Mouse (Mus musculus): ENCODE measurements around the gene Rpl32. TPM values are rescaled to one million over a fixed set of nuclear protein-coding genes. Genes with fewer than 3 reads are reported as not detected.

Gene Rpl32
- polyA plus RNA-seq, 1 experiment, result 463 TPM

- TF ChIP-seq CTCF (IDR thresholded peaks at IDR 0.05; ENCODE audit: extremely low read depth, insufficient read depth, insufficient read length, insufficient replicate concordance) (no peak), POLR2A (IDR thresholded peaks at IDR 0.05; ENCODE audit: low read depth, low read length) (no peak)
- H3K36me3 ChIP-seq (ENCODE audit: control insufficient read depth, insufficient read depth, low read length), result no peaks in the 10 kb centered on the region
- H3K27ac ChIP-seq (ENCODE audit: insufficient read depth, low read length), result no peak overlapping the region
- no peaks in the 10 kb centered on the region; the same call in 1 of the 2 replicates for H3K4me1 ChIP-seq (ENCODE audit: control insufficient read depth, insufficient read depth, insufficient read length)
- H3K4me3 ChIP-seq (ENCODE audit: extremely low read depth, insufficient read depth, insufficient read length), result no peak overlapping the region
- H3K27me3 ChIP-seq (ENCODE audit: control insufficient read depth, insufficient read depth, low read length), result no peaks in the 10 kb centered on the region
- DNase-seq (ENCODE audit: low read depth in 1 of 2, low spot score in 2 of 2), result no peak
- WGBS, result 67% methylated on average over 9 of the region's 9 CpGs
Observed at GRCm38 (mm10) chr6:115776363-115776762, 32.2 kb downstream of the Rpl32 start.

GRCm38 (mm10) chr6:115775838-115776237 lies 32.7 kb downstream of the Rpl32 start:
- DNase-seq (ENCODE audit: low read depth in 1 of 2, low spot score in 2 of 2), result no peak
- Histone ChIP-seq H3K27me3 (ENCODE audit: control insufficient read depth, insufficient read depth, low read length) (no peaks in the 10 kb centered on the region), H3K27ac (ENCODE audit: insufficient read depth, low read length) (no peak overlapping the region), H3K4me3 (ENCODE audit: extremely low read depth, insufficient read depth, insufficient read length) (no peak overlapping the region), H3K36me3 (ENCODE audit: control insufficient read depth, insufficient read depth, low read length) (no peaks in the 10 kb centered on the region), H3K4me1 (ENCODE audit: control insufficient read depth, insufficient read depth, insufficient read length) (no peaks in the 10 kb centered on the region; the same call in 1 of the 2 replicates)
- 68% methylated on average over 3 of the region's 3 CpGs for WGBS
- no peak for TF ChIP-seq CTCF (IDR thresholded peaks at IDR 0.05; ENCODE audit: extremely low read depth, insufficient read depth, insufficient read length, insufficient replicate concordance)
- no peak for TF ChIP-seq POLR2A (IDR thresholded peaks at IDR 0.05; ENCODE audit: low read depth, low read length)

DNA sequence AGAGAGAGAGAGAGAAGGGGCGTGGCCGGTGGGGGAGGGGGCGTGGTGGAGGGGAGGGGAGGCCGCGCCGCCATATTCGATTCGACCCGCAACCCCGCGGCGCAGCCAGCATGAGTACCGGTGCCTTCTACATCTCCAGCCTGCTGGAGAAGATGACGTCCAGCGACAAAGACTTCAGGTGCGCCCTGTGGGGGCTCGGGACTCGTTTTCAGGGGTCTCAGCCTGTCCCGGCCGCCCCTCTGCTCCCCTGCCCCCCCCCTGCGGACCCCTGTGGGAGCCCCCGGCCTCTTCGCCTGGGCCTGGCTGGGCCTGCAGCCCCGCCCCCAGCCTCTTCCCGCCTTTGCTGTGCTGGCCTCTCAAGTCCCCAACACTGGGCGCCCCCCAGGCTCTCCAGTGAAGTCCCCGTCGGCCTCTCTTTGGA lies 34.0 kb downstream of the Rpl32 start, which contains the start of gene Cand2:
Gene Cand2, plus strand, starts transcription at position 38 of the 421 bp plus-strand sequence.
- no peak within 1 kb of the TSS for H3K27ac ChIP-seq (ENCODE audit: insufficient read depth, low read length)
- no peaks in the 10 kb centered on the region; the same call in 1 of the 2 replicates for H3K4me1 ChIP-seq (ENCODE audit: control insufficient read depth, insufficient read depth, insufficient read length)
- peak; percentile 23 to 29 for DNase-seq (ENCODE audit: low read depth in 1 of 2, low spot score in 2 of 2)
- 2% methylated on average over 18 of the region's 28 CpGs for WGBS
- no peaks in the 10 kb centered on the region for H3K27me3 ChIP-seq (ENCODE audit: control insufficient read depth, insufficient read depth, low read length)
- no peaks in the 10 kb centered on the region for H3K36me3 ChIP-seq (ENCODE audit: control insufficient read depth, insufficient read depth, low read length)
- TF ChIP-seq CTCF (IDR thresholded peaks at IDR 0.05; ENCODE audit: extremely low read depth, insufficient read depth, insufficient read length, insufficient replicate concordance) (no peak), POLR2A (IDR thresholded peaks at IDR 0.05; ENCODE audit: low read depth, low read length) (no peak)
- H3K4me3 ChIP-seq (ENCODE audit: extremely low read depth, insufficient read depth, insufficient read length), result peak within 1 kb of the TSS; percentile 68

- Histone ChIP-seq H3K4me1 (ENCODE audit: control insufficient read depth, insufficient read depth, insufficient read length) (no peaks in the 10 kb centered on the region; the same call in 1 of the 2 replicates), H3K27ac (ENCODE audit: insufficient read depth, low read length) (no peak overlapping the region), H3K27me3 (ENCODE audit: control insufficient read depth, insufficient read depth, low read length) (no peaks in the 10 kb centered on the region), H3K4me3 (ENCODE audit: extremely low read depth, insufficient read depth, insufficient read length) (peak overlapping the region; percentile 68), H3K36me3 (ENCODE audit: control insufficient read depth, insufficient read depth, low read length) (no peaks in the 10 kb centered on the region)
- whole genome bisulfite sequencing, result 2% methylated on average over 14 of the region's 14 CpGs
- TF ChIP-seq POLR2A (IDR thresholded peaks at IDR 0.05; ENCODE audit: low read depth, low read length) (no peak), CTCF (IDR thresholded peaks at IDR 0.05; ENCODE audit: extremely low read depth, insufficient read depth, insufficient read length, insufficient replicate concordance) (no peak)
- no peak for DNase-seq (ENCODE audit: low read depth in 1 of 2, low spot score in 2 of 2)
Observed at GRCm38 (mm10) chr6:115773966-115774413, 34.6 kb downstream of the Rpl32 start.

- 0 out of 2 replicates have a peak, but pooled peaks have one; percentile 5 for TF ChIP-seq CTCF (IDR thresholded peaks at IDR 0.05; ENCODE audit: extremely low read depth, insufficient read depth, insufficient read length, insufficient replicate concordance)
- no peak for TF ChIP-seq POLR2A (IDR thresholded peaks at IDR 0.05; ENCODE audit: low read depth, low read length)
- Histone ChIP-seq H3K4me1 (ENCODE audit: control insufficient read depth, insufficient read depth, insufficient read length) (no peaks in the 10 kb centered on the region; the same call in 1 of the 2 replicates), H3K36me3 (ENCODE audit: control insufficient read depth, insufficient read depth, low read length) (no peaks in the 10 kb centered on the region), H3K27me3 (ENCODE audit: control insufficient read depth, insufficient read depth, low read length) (no peaks in the 10 kb centered on the region), H3K4me3 (ENCODE audit: extremely low read depth, insufficient read depth, insufficient read length) (no peak overlapping the region), H3K27ac (ENCODE audit: insufficient read depth, low read length) (no peak overlapping the region)
- 80% methylated on average over 1 of the region's 1 CpGs for whole genome bisulfite sequencing
- DNase-seq (ENCODE audit: low read depth in 1 of 2, low spot score in 2 of 2), result no peak
Observed at GRCm38 (mm10) chr6:115772604-115773003, 35.9 kb downstream of the Rpl32 start.

GRCm38 (mm10) chr6:115772201-115772600 lies 36.3 kb downstream of the Rpl32 start:
- 82% methylated on average over 6 of the region's 6 CpGs for WGBS
- no peak overlapping the region for H3K4me3 ChIP-seq (ENCODE audit: extremely low read depth, insufficient read depth, insufficient read length)

DNA sequence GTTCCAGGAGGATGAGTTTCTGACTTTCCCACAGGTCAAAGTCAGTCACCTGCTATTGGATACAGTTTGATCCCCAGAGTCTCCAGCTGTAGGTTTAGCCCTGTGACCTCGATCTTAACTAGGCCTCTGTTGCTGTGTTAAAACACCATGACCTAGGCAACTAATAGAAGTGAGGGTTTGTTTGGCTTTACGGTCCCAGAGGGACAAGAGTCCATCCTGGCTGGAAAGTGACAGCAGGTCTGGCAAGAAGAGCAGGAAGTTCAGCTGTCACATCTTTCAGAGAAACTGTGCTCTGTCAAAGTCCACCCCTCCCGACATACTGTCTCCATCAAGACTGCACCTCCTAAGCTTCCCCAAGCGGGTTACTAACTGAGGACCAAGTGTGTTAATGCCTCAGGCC lies 37.7 kb downstream of the Rpl32 start:
- Histone ChIP-seq H3K4me3 (ENCODE audit: extremely low read depth, insufficient read depth, insufficient read length) (no peak overlapping the region), H3K27me3 (ENCODE audit: control insufficient read depth, insufficient read depth, low read length) (no peaks in the 10 kb centered on the region), H3K27ac (ENCODE audit: insufficient read depth, low read length) (no peak overlapping the region), H3K4me1 (ENCODE audit: control insufficient read depth, insufficient read depth, insufficient read length) (no peaks in the 10 kb centered on the region; the same call in 1 of the 2 replicates), H3K36me3 (ENCODE audit: control insufficient read depth, insufficient read depth, low read length) (no peaks in the 10 kb centered on the region)
- DNase-seq (ENCODE audit: low read depth in 1 of 2, low spot score in 2 of 2), result no peak
- no peak for TF ChIP-seq CTCF (IDR thresholded peaks at IDR 0.05; ENCODE audit: extremely low read depth, insufficient read depth, insufficient read length, insufficient replicate concordance)
- no peak for TF ChIP-seq POLR2A (IDR thresholded peaks at IDR 0.05; ENCODE audit: low read depth, low read length)
- 89% methylated on average over 4 of the region's 4 CpGs for WGBS

More at GRCm38 (mm10) chr6:115772201-115772600, 36.3 kb downstream of the Rpl32 start:
- Histone ChIP-seq H3K27ac (ENCODE audit: insufficient read depth, low read length) (no peak overlapping the region), H3K36me3 (ENCODE audit: control insufficient read depth, insufficient read depth, low read length) (no peaks in the 10 kb centered on the region), H3K4me1 (ENCODE audit: control insufficient read depth, insufficient read depth, insufficient read length) (no peaks in the 10 kb centered on the region; the same call in 1 of the 2 replicates), H3K27me3 (ENCODE audit: control insufficient read depth, insufficient read depth, low read length) (no peaks in the 10 kb centered on the region)
- TF ChIP-seq POLR2A (IDR thresholded peaks at IDR 0.05; ENCODE audit: low read depth, low read length) (no peak), CTCF (IDR thresholded peaks at IDR 0.05; ENCODE audit: extremely low read depth, insufficient read depth, insufficient read length, insufficient replicate concordance) (no peak)
- DNase-seq (ENCODE audit: low read depth in 1 of 2, low spot score in 2 of 2), result no peak
